Mouse (Mus musculus): ENCODE data around the gene Tesc.

- TF ChIP-seq CTCF (IDR thresholded peaks at IDR 0.05; ENCODE audit: extremely low read depth, insufficient read length, insufficient replicate concordance, low read depth, low read length) (no peak), POLR2A (IDR thresholded peaks at IDR 0.05; ENCODE audit: low read depth, low read length) (no peak)
These were observed 37.8 kb upstream of the Tesc start for GRCm38 (mm10) chr5:117989773-117990172.

All from small intestine, adult 2 months (tissue).